Mouse (Mus musculus): Measurements from ENCODE around the gene Ptprz1. TPM values are rescaled to one million over a fixed set of nuclear protein-coding genes. Genes with fewer than 3 reads are reported as not detected.

Gene Ptprz1
- polyA plus RNA-seq, 1 experiment from 2014 or later, result 67.8 TPM

- Histone ChIP-seq H3K27me3 (ENCODE audit: control insufficient read depth, insufficient read depth, low read length) (no peaks in the 10 kb centered on the region), H3K4me3 (replicated peaks; ENCODE audit: low read depth, low read length) (no peak overlapping the region), H3K36me3 (ENCODE audit: control insufficient read depth, insufficient read depth, low read length) (no peaks in the 10 kb centered on the region), H3K4me1 (ENCODE audit: control insufficient read depth, insufficient read depth, low read length) (peaks cover 10% of the 10 kb centered on the region), H3K9me3 (ENCODE audit: control insufficient read depth, low read length) (no peaks in the 10 kb centered on the region), H3K9ac (replicated peaks; ENCODE audit: low read length) (no peak overlapping the region), H3K27ac (replicated peaks; ENCODE audit: low read depth, low read length) (no peak overlapping the region), H3K4me2 (ENCODE audit: low read length) (no peak overlapping the region)
- ATAC-seq (ENCODE audit: low FRiP score, low TSS enrichment) (no peak), DNase-seq (no peak)
- 76% methylated on average over 6 of the region's 6 CpGs for WGBS
Measured at GRCm38 (mm10) chr6:22908510-22909256, 33.4 kb downstream of the Ptprz1 start.

DNA sequence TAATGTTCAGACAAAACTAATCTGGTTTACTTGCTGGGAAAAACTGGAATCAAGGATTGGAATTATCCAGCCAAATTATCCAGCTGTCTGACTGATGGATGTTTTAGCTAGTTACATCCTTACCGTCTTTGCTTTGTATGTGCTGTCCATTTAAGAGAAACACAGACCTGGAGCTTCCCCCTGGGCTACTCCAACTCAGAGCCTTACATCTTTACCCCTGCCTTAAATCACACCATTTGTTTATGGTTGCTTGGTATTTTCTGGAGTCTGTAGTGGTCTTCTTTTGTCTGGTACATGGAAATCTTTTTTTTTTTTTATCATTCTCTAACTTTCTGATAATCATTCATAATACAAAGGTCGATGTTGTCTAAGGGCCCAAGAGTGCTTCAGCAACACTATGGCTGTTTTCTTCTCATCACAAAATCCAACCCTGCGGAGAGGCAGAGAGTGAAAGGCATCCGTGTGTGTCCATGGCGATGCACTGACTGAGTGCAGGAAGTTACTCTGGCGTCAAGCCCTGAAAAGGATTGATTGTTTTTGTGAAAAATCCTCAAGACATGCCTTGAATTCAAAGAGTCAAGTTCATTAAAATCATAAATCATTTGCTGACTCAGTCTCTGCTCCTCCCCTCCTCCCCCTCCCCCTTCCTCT lies 34.1 kb downstream of the Ptprz1 start:
- Histone ChIP-seq H3K27me3 (ENCODE audit: control insufficient read depth, insufficient read depth, low read length) (no peaks in the 10 kb centered on the region), H3K27ac (replicated peaks; ENCODE audit: low read depth, low read length) (no peak overlapping the region), H3K9me3 (ENCODE audit: control insufficient read depth, low read length) (no peaks in the 10 kb centered on the region), H3K36me3 (ENCODE audit: control insufficient read depth, insufficient read depth, low read length) (no peaks in the 10 kb centered on the region), H3K4me3 (replicated peaks; ENCODE audit: low read depth, low read length) (no peak overlapping the region), H3K4me2 (ENCODE audit: low read length) (no peak overlapping the region), H3K9ac (replicated peaks; ENCODE audit: low read length) (no peak overlapping the region), H3K4me1 (ENCODE audit: control insufficient read depth, insufficient read depth, low read length) (peaks cover 10% of the 10 kb centered on the region)
- 17% methylated on average over 6 of the region's 6 CpGs for WGBS
- DNase-seq (peak; percentile 57), ATAC-seq (ENCODE audit: low FRiP score, low TSS enrichment) (no peak)

- Histone ChIP-seq H3K27ac (replicated peaks; ENCODE audit: low read depth, low read length) (0 out of 2 replicates have a peak overlapping the region, but pooled peaks have one; percentile 21), H3K4me1 (ENCODE audit: control insufficient read depth, insufficient read depth, low read length) (peaks cover 10% of the 10 kb centered on the region), H3K4me3 (replicated peaks; ENCODE audit: low read depth, low read length) (no peak overlapping the region), H3K9me3 (ENCODE audit: control insufficient read depth, low read length) (no peaks in the 10 kb centered on the region), H3K4me2 (ENCODE audit: low read length) (no peak overlapping the region), H3K9ac (replicated peaks; ENCODE audit: low read length) (no peak overlapping the region), H3K27me3 (ENCODE audit: control insufficient read depth, insufficient read depth, low read length) (no peaks in the 10 kb centered on the region), H3K36me3 (ENCODE audit: control insufficient read depth, insufficient read depth, low read length) (no peaks in the 10 kb centered on the region)
- 15% methylated on average over 4 of the region's 4 CpGs for WGBS
- ATAC-seq (ENCODE audit: low FRiP score, low TSS enrichment), result no peak
- peak; percentile 9 for DNase-seq
Measured at GRCm38 (mm10) chr6:22909908-22910260, 34.6 kb downstream of the Ptprz1 start.

GRCm38 (mm10) chr6:22922880-22923279 lies 47.6 kb downstream of the Ptprz1 start:
- DNase-seq (no peak), ATAC-seq (ENCODE audit: low FRiP score, low TSS enrichment) (no peak)
- no peak overlapping the region for H3K4me3 ChIP-seq (replicated peaks; ENCODE audit: low read depth, low read length)
- no peaks in the 10 kb centered on the region for H3K9me3 ChIP-seq (ENCODE audit: control insufficient read depth, low read length)
- 0 out of 2 replicates have a peak overlapping the region, but pooled peaks have one; percentile 26 for H3K27ac ChIP-seq (replicated peaks; ENCODE audit: low read depth, low read length)
- 0% methylated on average over 1 of the region's 1 CpGs for WGBS
- H3K36me3 ChIP-seq (ENCODE audit: control insufficient read depth, insufficient read depth, low read length), result no peaks in the 10 kb centered on the region
- H3K27me3 ChIP-seq (ENCODE audit: control insufficient read depth, insufficient read depth, low read length), result no peaks in the 10 kb centered on the region
- H3K4me2 ChIP-seq (ENCODE audit: low read length), result no peak overlapping the region
- H3K9ac ChIP-seq (replicated peaks; ENCODE audit: low read length), result no peak overlapping the region
- H3K4me1 ChIP-seq (ENCODE audit: control insufficient read depth, insufficient read depth, low read length), result peaks cover 10% of the 10 kb centered on the region; the same call in 1 of the 2 replicates

GRCm38 (mm10) chr6:22932768-22933265 lies 57.5 kb downstream of the Ptprz1 start:
- Histone ChIP-seq H3K4me3 (replicated peaks; ENCODE audit: low read depth, low read length) (no peak overlapping the region), H3K4me2 (ENCODE audit: low read length) (no peak overlapping the region), H3K4me1 (ENCODE audit: control insufficient read depth, insufficient read depth, low read length) (peaks cover 9% of the 10 kb centered on the region), H3K9ac (replicated peaks; ENCODE audit: low read length) (no peak overlapping the region), H3K27ac (replicated peaks; ENCODE audit: low read depth, low read length) (no peak overlapping the region), H3K36me3 (ENCODE audit: control insufficient read depth, insufficient read depth, low read length) (no peaks in the 10 kb centered on the region), H3K27me3 (ENCODE audit: control insufficient read depth, insufficient read depth, low read length) (no peaks in the 10 kb centered on the region), H3K9me3 (ENCODE audit: control insufficient read depth, low read length) (no peaks in the 10 kb centered on the region)
- 63% methylated on average over 2 of the region's 2 CpGs for WGBS
- DNase-seq, result no peak
- no peak for ATAC-seq (ENCODE audit: low FRiP score, low TSS enrichment)

DNA sequence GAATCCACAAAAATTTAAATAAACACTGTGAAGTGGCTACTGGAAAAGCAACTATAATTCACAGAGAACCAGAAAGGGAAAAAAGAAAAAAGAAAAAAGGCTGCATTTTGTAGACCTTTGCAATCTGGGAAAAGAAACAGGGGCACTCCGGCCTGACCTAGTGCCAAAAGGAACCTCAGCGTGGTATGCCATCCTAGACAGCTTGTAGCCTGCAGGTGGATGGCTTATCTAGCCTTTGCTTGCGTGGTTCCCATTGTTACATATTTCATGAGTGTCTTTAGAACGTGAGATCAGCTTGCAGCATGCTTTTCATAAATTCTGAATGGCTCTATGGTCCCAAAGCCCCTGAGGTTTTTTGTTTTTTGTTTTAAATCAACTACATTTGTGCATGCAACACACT lies 61.8 kb downstream of the Ptprz1 start:
- Histone ChIP-seq H3K27ac (replicated peaks; ENCODE audit: low read depth, low read length) (no peak overlapping the region), H3K27me3 (ENCODE audit: control insufficient read depth, insufficient read depth, low read length) (no peaks in the 10 kb centered on the region), H3K36me3 (ENCODE audit: control insufficient read depth, insufficient read depth, low read length) (no peaks in the 10 kb centered on the region), H3K4me3 (replicated peaks; ENCODE audit: low read depth, low read length) (no peak overlapping the region), H3K4me1 (ENCODE audit: control insufficient read depth, insufficient read depth, low read length) (peaks cover 12% of the 10 kb centered on the region), H3K4me2 (ENCODE audit: low read length) (no peak overlapping the region), H3K9ac (replicated peaks; ENCODE audit: low read length) (no peak overlapping the region), H3K9me3 (ENCODE audit: control insufficient read depth, low read length) (no peaks in the 10 kb centered on the region)
- DNase-seq, result no peak
- 44% methylated on average over 4 of the region's 4 CpGs for WGBS
- ATAC-seq (ENCODE audit: low FRiP score, low TSS enrichment), result 0 out of 2 replicates have a peak, but pooled peaks have one; percentile 24

- no peaks in the 10 kb centered on the region for H3K27me3 ChIP-seq (ENCODE audit: control insufficient read depth, insufficient read depth, low read length)
- H3K4me3 ChIP-seq (replicated peaks; ENCODE audit: low read depth, low read length), result no peak overlapping the region
- peaks cover 12% of the 10 kb centered on the region for H3K4me1 ChIP-seq (ENCODE audit: control insufficient read depth, insufficient read depth, low read length)
- WGBS, result 49% methylated on average over 5 of the region's 5 CpGs
- no peaks in the 10 kb centered on the region for H3K9me3 ChIP-seq (ENCODE audit: control insufficient read depth, low read length)
- H3K4me2 ChIP-seq (ENCODE audit: low read length), result no peak overlapping the region
- peak; percentile 45 for DNase-seq
- no peak overlapping the region for H3K9ac ChIP-seq (replicated peaks; ENCODE audit: low read length)
- peak; percentile 31; the same call in 1 of the 2 replicates for ATAC-seq (ENCODE audit: low FRiP score, low TSS enrichment)
- H3K36me3 ChIP-seq (ENCODE audit: control insufficient read depth, insufficient read depth, low read length), result no peaks in the 10 kb centered on the region
- H3K27ac ChIP-seq (replicated peaks; ENCODE audit: low read depth, low read length), result no peak overlapping the region; the same call in 1 of the 2 replicates
Measured at GRCm38 (mm10) chr6:22937526-22937925, 62.2 kb downstream of the Ptprz1 start.

- Histone ChIP-seq H3K27me3 (ENCODE audit: control insufficient read depth, insufficient read depth, low read length) (no peaks in the 10 kb centered on the region), H3K4me3 (replicated peaks; ENCODE audit: low read depth, low read length) (no peak overlapping the region), H3K9ac (replicated peaks; ENCODE audit: low read length) (no peak overlapping the region), H3K36me3 (ENCODE audit: control insufficient read depth, insufficient read depth, low read length) (no peaks in the 10 kb centered on the region), H3K27ac (replicated peaks; ENCODE audit: low read depth, low read length) (no peak overlapping the region), H3K4me1 (ENCODE audit: control insufficient read depth, insufficient read depth, low read length) (no peaks in the 10 kb centered on the region), H3K9me3 (ENCODE audit: control insufficient read depth, low read length) (no peaks in the 10 kb centered on the region), H3K4me2 (ENCODE audit: low read length) (no peak overlapping the region)
- no peak for ATAC-seq (ENCODE audit: low FRiP score, low TSS enrichment)
- over 99% methylated on average over 3 of the region's 3 CpGs for WGBS
- no peak for DNase-seq
Measured at GRCm38 (mm10) chr6:22944191-22944590, 68.9 kb downstream of the Ptprz1 start.
